25 mouse cellular contexts compared by ENCODE assay signal in the genomic region with DNA sequence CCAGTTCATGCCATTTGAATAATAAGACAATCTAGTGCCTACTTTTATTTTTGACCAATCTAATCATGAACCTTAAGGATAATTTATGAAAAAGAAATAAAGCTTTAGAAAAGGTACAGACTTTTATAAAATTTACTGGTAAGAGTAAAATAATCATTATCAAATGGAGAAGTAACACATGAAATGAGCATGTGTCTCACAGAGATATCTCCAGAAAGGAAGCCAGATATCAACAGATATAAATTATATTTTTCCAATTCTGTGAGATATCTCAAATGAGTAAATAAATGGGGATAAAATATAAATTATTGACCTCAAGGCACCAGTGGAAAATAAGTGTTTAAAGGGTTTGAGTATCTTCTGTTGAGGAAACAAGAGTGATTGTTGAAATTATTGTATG.
"Had no signal": no experiment of that assay in that cellular context is flagged by ENCODE, and none has a peak within 500 bp of the region (broad histone marks: within the 10 kb centered on the region; RNA-seq: fewer than 3 reads in every experiment).

No protein-coding gene starts in this region.

- H3K4me1 ChIP-seq: embryonic facial prominence, embryonic 10.5 days; embryonic facial prominence, embryonic 12.5 days; embryonic facial prominence, embryonic 13.5 days; embryonic facial prominence, embryonic 15.5 days; forebrain, embryonic 10.5 days; forebrain, embryonic 12.5 days; forebrain, embryonic 13.5 days; forebrain, embryonic 15.5 days; heart, embryonic 10.5 days had no signal

- H3K9me3 ChIP-seq: embryonic facial prominence, embryonic 10.5 days; embryonic facial prominence, embryonic 12.5 days; embryonic facial prominence, embryonic 13.5 days; embryonic facial prominence, embryonic 15.5 days; forebrain, embryonic 10.5 days; forebrain, embryonic 12.5 days; forebrain, embryonic 13.5 days; forebrain, embryonic 15.5 days; heart, embryonic 10.5 days had no signal

- H3K36me3 ChIP-seq: embryonic facial prominence, embryonic 10.5 days; embryonic facial prominence, embryonic 12.5 days; embryonic facial prominence, embryonic 13.5 days; embryonic facial prominence, embryonic 15.5 days; forebrain, embryonic 10.5 days; forebrain, embryonic 12.5 days; forebrain, embryonic 15.5 days; heart, embryonic 10.5 days had no signal

- H3K27ac ChIP-seq: embryonic facial prominence, embryonic 10.5 days; embryonic facial prominence, embryonic 12.5 days; embryonic facial prominence, embryonic 13.5 days; embryonic facial prominence, embryonic 15.5 days; forebrain, embryonic 10.5 days; forebrain, embryonic 12.5 days; forebrain, embryonic 13.5 days; forebrain, embryonic 15.5 days; gastrocnemius, adult 2 months; heart, adult 2 months; heart, embryonic 10.5 days had no signal

- H3K4me3 ChIP-seq: embryonic facial prominence, embryonic 10.5 days; embryonic facial prominence, embryonic 12.5 days; embryonic facial prominence, embryonic 13.5 days; embryonic facial prominence, embryonic 15.5 days; erythroblast, embryonic 14.5 days; forebrain, embryonic 10.5 days; forebrain, embryonic 12.5 days; forebrain, embryonic 13.5 days; forebrain, embryonic 15.5 days; gastrocnemius, adult 2 months; heart, adult 2 months; heart, embryonic 10.5 days had no signal

- DNase-seq: cerebellum, adult 9-11 months; cerebellum, postnatal 10 days; cerebellum, postnatal 14 days; cerebellum, postnatal 25 days; cerebellum, postnatal 36 days; embryo, embryonic 11 days; forebrain, postnatal 0 days; gastrocnemius, adult 2 months; gastrocnemius, postnatal 10 days; gastrocnemius, postnatal 14 days; gastrocnemius, postnatal 25 days; gastrocnemius, postnatal 36 days; heart, adult 11 months; heart, adult 18-20 months; heart, adult 2 months had no signal

- H3K27me3 ChIP-seq: embryonic facial prominence, embryonic 12.5 days; embryonic facial prominence, embryonic 13.5 days; embryonic facial prominence, embryonic 15.5 days; forebrain, embryonic 12.5 days; forebrain, embryonic 13.5 days; forebrain, embryonic 15.5 days had no signal

- H3K9ac ChIP-seq: embryonic facial prominence, embryonic 12.5 days; embryonic facial prominence, embryonic 13.5 days; embryonic facial prominence, embryonic 15.5 days; forebrain, embryonic 12.5 days; forebrain, embryonic 13.5 days; forebrain, embryonic 15.5 days; forebrain, postnatal 0 days had no signal
